Mouse (Mus musculus) embryonic fibroblast, embryonic 13.5 days (primary cell): ENCODE results near the gene Zmynd10.

Experiments
- CTCF ChIP-seq: IDR thresholded peaks from 2 replicates; pipeline ENCODE4 v1.5.1; 2011; ENCODE audit warnings: mild to moderate bottlenecking, control low read depth, low read length, moderate library complexity, borderline replicate concordance; ENCODE audit not compliant: insufficient read depth
- POLR2A ChIP-seq: IDR thresholded peaks from 2 replicates; pipeline ENCODE4 v1.6.1; 2011; ENCODE audit warnings: low read depth, mild to moderate bottlenecking, control low read depth, low read length, moderate library complexity

GRCm38 (mm10) chr9:107545602-107546001 is 1.5 kb upstream of the Zmynd10 start:
- TF ChIP-seq POLR2A (no peak), CTCF (peak; percentile 75)
